ENCODE assay signal across 8 mouse cellular contexts in the genomic region with DNA sequence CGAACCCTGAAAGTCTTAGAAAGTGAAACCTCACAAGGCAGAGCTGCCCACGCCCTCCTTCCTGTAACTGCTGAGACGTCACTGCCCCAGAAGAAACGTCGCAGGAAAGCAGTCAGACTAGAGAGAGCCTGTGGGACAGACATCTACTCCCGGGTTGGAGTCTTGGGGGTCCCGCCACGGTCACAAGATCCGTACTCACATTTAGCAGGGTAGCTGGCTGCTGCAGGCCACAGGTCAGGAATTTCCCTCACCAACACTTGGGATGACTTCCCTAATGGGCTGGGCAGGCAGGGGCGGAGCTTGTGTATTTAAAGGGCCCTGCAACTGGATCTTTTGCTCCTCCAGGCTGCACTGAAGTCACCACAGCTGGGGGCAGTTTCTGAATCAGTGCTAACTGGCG. TPM values are rescaled to one million over a fixed set of nuclear protein-coding genes. Genes with fewer than 3 reads are reported as not detected.
DNase-seq lines count a peak whose midpoint lies in the region; ATAC-seq and TF ChIP-seq lines count a peak whose summit lies in the region.

Gene Mvp (minus strand): TSS at position 302 of the 400 bp plus-strand sequence.

- peaks cover 38% of the 10 kb centered on the region for H3K36me3 ChIP-seq in forebrain, embryonic 12.5 days (replicated peaks)
- H3K36me3 ChIP-seq in midbrain, embryonic 10.5 days = peaks cover 47% of the 10 kb centered on the region
- no peaks in the 10 kb centered on the region for H3K36me3 ChIP-seq in stomach, postnatal 0 days (ENCODE audit: control insufficient read depth, insufficient read depth, low read length)

- H3K9me3 ChIP-seq in forebrain, embryonic 12.5 days = no peaks in the 10 kb centered on the region
- H3K9me3 ChIP-seq in midbrain, embryonic 10.5 days (replicated peaks) = no peaks in the 10 kb centered on the region
- H3K9me3 ChIP-seq in stomach, postnatal 0 days (ENCODE audit: control insufficient read depth, low read length) = no peaks in the 10 kb centered on the region

- peak within 1 kb of the TSS; percentile 97 for H3K27ac ChIP-seq in brown adipose tissue, adult 24 weeks (replicated peaks; ENCODE audit: low read depth, low read length)
- H3K27ac ChIP-seq in forebrain, embryonic 12.5 days = no peak within 1 kb of the TSS
- peak within 1 kb of the TSS; percentile 38 for H3K27ac ChIP-seq in midbrain, embryonic 10.5 days (replicated peaks)
- H3K27ac ChIP-seq in stomach, postnatal 0 days (replicated peaks) = peak within 1 kb of the TSS; percentile 69

- TF ChIP-seq EP300 in stomach, postnatal 0 days (optimal IDR thresholded peaks at IDR 0.05) = no peak

- H3K4me2 ChIP-seq in forebrain, embryonic 12.5 days = peak within 1 kb of the TSS; percentile 92
- H3K4me2 ChIP-seq in stomach, postnatal 0 days (replicated peaks; ENCODE audit: low read depth) = peak within 1 kb of the TSS; percentile 64

- 0 out of 2 replicates have a peak within 1 kb of the TSS, but pooled peaks have one; percentile 94 for H3K9ac ChIP-seq in forebrain, embryonic 12.5 days
- peak within 1 kb of the TSS; percentile 67 for H3K9ac ChIP-seq in stomach, postnatal 0 days (ENCODE audit: low read length)

- no peak for ATAC-seq in cerebellum, adult (ENCODE audit: insufficient number of reproducible peaks, low FRiP score, low TSS enrichment)
- ATAC-seq in forebrain, embryonic 12.5 days (ENCODE audit: low FRiP score) = no peak
- ATAC-seq in stomach, postnatal 0 days (ENCODE audit: low FRiP score, low TSS enrichment) = 0 out of 2 replicates have a peak, but pooled peaks have one; percentile 28

- peak within 1 kb of the TSS; percentile 89 for H3K4me3 ChIP-seq in brown adipose tissue, adult 24 weeks (ENCODE audit: insufficient read depth, low read depth, low read length)
- peak within 1 kb of the TSS; percentile 22 for H3K4me3 ChIP-seq in forebrain, embryonic 12.5 days (replicated peaks)
- H3K4me3 ChIP-seq in midbrain, embryonic 10.5 days = peak within 1 kb of the TSS; percentile 91
- peak within 1 kb of the TSS; percentile 55 for H3K4me3 ChIP-seq in stomach, postnatal 0 days (ENCODE audit: low read depth, low read length)

- TF ChIP-seq CTCF in stomach, postnatal 0 days (IDR thresholded peaks at IDR 0.05; ENCODE audit: low read depth) = no peak

- 82% methylated on average over 11 of the region's 11 CpGs for WGBS in forebrain, embryonic 12.5 days
- under 1% methylated on average over 11 of the region's 11 CpGs for WGBS in large intestine, adult 2 months
- 79% methylated on average over 11 of the region's 11 CpGs for WGBS in midbrain, embryonic 10.5 days
- WGBS in stomach, postnatal 0 days = 16% methylated on average over 11 of the region's 11 CpGs

- peak; percentile 63 for DNase-seq in cerebellum, adult 11 months
- DNase-seq in heart, postnatal 25 days (ENCODE audit: low spot score) = peak; percentile 60
- DNase-seq in large intestine, adult 2 months (ENCODE audit: low read depth, low spot score) = peak; percentile 80
- DNase-seq in midbrain, embryonic 10.5 days (ENCODE audit: low spot score) = no peak
- DNase-seq in stomach, postnatal 0 days (ENCODE audit: low spot score) = peak; percentile 81

- H3K27me3 ChIP-seq in forebrain, embryonic 12.5 days = no peaks in the 10 kb centered on the region
- H3K27me3 ChIP-seq in midbrain, embryonic 10.5 days (ENCODE audit: low read depth, poor library complexity, severe bottlenecking) = no peaks in the 10 kb centered on the region
- H3K27me3 ChIP-seq in stomach, postnatal 0 days (ENCODE audit: control insufficient read depth, insufficient read depth, low read length) = no peaks in the 10 kb centered on the region

- intact Hi-C loops in heart, postnatal 25 days (cut with DNase I) = loop anchor here (2.0 kb wide), 1 partner anchor 38 kb away; the partner anchor contains the start of gene Cdiptos

- peaks cover 20% of the 10 kb centered on the region for H3K4me1 ChIP-seq in brown adipose tissue, adult 24 weeks (ENCODE audit: control insufficient read depth, insufficient read depth, insufficient read length, low read length)
- H3K4me1 ChIP-seq in forebrain, embryonic 12.5 days = peaks cover 47% of the 10 kb centered on the region
- H3K4me1 ChIP-seq in midbrain, embryonic 10.5 days = peaks cover 60% of the 10 kb centered on the region
- H3K4me1 ChIP-seq in stomach, postnatal 0 days (replicated peaks; ENCODE audit: control insufficient read depth, insufficient read depth) = peaks cover 4% of the 10 kb centered on the region; the same call in 1 of the 2 replicates

RNA-seq across cellular contexts. Expression of gene Mvp, which starts in this region (rescaled TPM):
- polyA plus RNA-seq in brown adipose tissue, adult 24 weeks (2012; ENCODE audit: insufficient read depth, insufficient read length, missing spikeins) = 27.9 and 52.7 TPM in 2 replicates
- 4.2 and 4.6 TPM in 2 replicates for polyA plus RNA-seq in forebrain, embryonic 12.5 days (2016; fragmentation: Nextera tagmentation; extraction: Ambion mirVana)
- 10 to 100 TPM; 44.9 to 47.3 TPM for total RNA-seq in heart, postnatal 25 days (2021)
- 185 and 289 TPM in 2 replicates for polyA plus RNA-seq in large intestine, adult 2 months (2012; rRNA removed)
- 3.0 and 5.2 TPM in 2 replicates for polyA plus RNA-seq in midbrain, embryonic 10.5 days (2016; fragmentation: Nextera tagmentation; extraction: Ambion mirVana)
- polyA plus RNA-seq in stomach, postnatal 0 days (2015; fragmentation: Nextera tagmentation; extraction: Ambion mirVana) = 49.5 and 50.0 TPM in 2 replicates

Comparison
In these comparisons a context has a peak if more than half of its experiments do, and no peak if none do; other contexts are left out.
1. H3K4me3 ChIP-seq: peak in every context shown above with its lines; median percentile 91 in midbrain, embryonic 10.5 days; 89 in brown adipose tissue, adult 24 weeks; 55 in stomach, postnatal 0 days; 22 in forebrain, embryonic 12.5 days.